Comparison of ENCODE assay signal across 9 mouse cellular contexts in genomic region chr8:69882833-69883600, GRCm38 (mm10). TPM values are rescaled to one million over a fixed set of nuclear protein-coding genes. Genes with fewer than 3 reads are reported as not detected.
A peak's percentile ranks its signal among the peaks of the same experiment; 100 is the strongest.
DNase-seq lines count a peak whose midpoint lies in the region; TF ChIP-seq lines count a peak whose summit lies in the region.
"Had no signal": no experiment of that assay in that cellular context is flagged by ENCODE, and none has a peak within 500 bp of the region (broad histone marks: within the 10 kb centered on the region; RNA-seq: fewer than 3 reads in every experiment).

No protein-coding gene starts in this region.

- no peaks in the 10 kb centered on the region for H3K79me2 ChIP-seq in heart, adult 2 months (replicated peaks; ENCODE audit: control insufficient read depth, insufficient read depth, low read length)

- DNase-seq in heart, embryonic 10.5 days (ENCODE audit: low spot score) = peak; percentile 75
- no peak for DNase-seq in heart, adult 2 months
- DNase-seq in hindbrain, embryonic 10.5 days (ENCODE audit: low spot score) = no peak
- no peak for DNase-seq in midbrain, embryonic 10.5 days (ENCODE audit: low spot score)
- no peak for DNase-seq in layer of hippocampus, adult 9-11 months
- DNase-seq in adrenal gland, postnatal 25 days = no peak
- DNase-seq in Muller cell, postnatal 12 days (ENCODE audit: inconsistent ontology term) = no peak

- no peaks in the 10 kb centered on the region for H3K36me3 ChIP-seq in heart, embryonic 10.5 days
- no peaks in the 10 kb centered on the region for H3K36me3 ChIP-seq in heart, adult 2 months (ENCODE audit: control insufficient read depth, insufficient read depth, low read length)
- no peaks in the 10 kb centered on the region for H3K36me3 ChIP-seq in ES-Bruce4 (ENCODE audit: control insufficient read depth, insufficient read depth, low read length, poor library complexity, severe bottlenecking)
- H3K36me3 ChIP-seq in hindbrain, embryonic 10.5 days = no peaks in the 10 kb centered on the region
- H3K36me3 ChIP-seq in midbrain, embryonic 10.5 days = no peaks in the 10 kb centered on the region

- peak overlapping the region; percentile 53 for H3K4me3 ChIP-seq in heart, embryonic 10.5 days
- no peak overlapping the region for H3K4me3 ChIP-seq in heart, adult 2 months
- H3K4me3 ChIP-seq in ES-Bruce4 (ENCODE audit: low read depth, low read length) = peak overlapping the region; percentile 54
- peak overlapping the region; percentile 47 for H3K4me3 ChIP-seq in hindbrain, embryonic 10.5 days
- peak overlapping the region; percentile 49 for H3K4me3 ChIP-seq in midbrain, embryonic 10.5 days

- peaks cover 100% of the 10 kb centered on the region for H3K27me3 ChIP-seq in heart, embryonic 10.5 days (ENCODE audit: insufficient read depth, poor library complexity, severe bottlenecking)
- H3K27me3 ChIP-seq in heart, adult 2 months (ENCODE audit: control insufficient read depth, insufficient read depth, low read length) = peaks cover 37% of the 10 kb centered on the region
- H3K27me3 ChIP-seq in ES-Bruce4 (ENCODE audit: control insufficient read depth, insufficient read depth, low read length, poor library complexity, severe bottlenecking) = peaks cover 17% of the 10 kb centered on the region
- peaks cover 100% of the 10 kb centered on the region for H3K27me3 ChIP-seq in hindbrain, embryonic 10.5 days (ENCODE audit: insufficient read depth, poor library complexity, severe bottlenecking)
- peaks cover 100% of the 10 kb centered on the region for H3K27me3 ChIP-seq in midbrain, embryonic 10.5 days (ENCODE audit: low read depth, poor library complexity, severe bottlenecking)

- no peak for TF ChIP-seq EP300 in heart, adult 2 months (IDR thresholded peaks at IDR 0.05; ENCODE audit: insufficient read depth, low read depth, low read length)
- TF ChIP-seq EP300 in ES-Bruce4 (IDR thresholded peaks at IDR 0.05; ENCODE audit: insufficient read depth, low read depth, low read length) = no peak

- no peak for TF ChIP-seq CTCF in heart, adult 2 months (IDR thresholded peaks at IDR 0.05)
- TF ChIP-seq CTCF in ES-Bruce4 (IDR thresholded peaks at IDR 0.05; ENCODE audit: low read depth, low read length) = no peak

- intact Hi-C loops in heart, adult 2 months (cut with DNase I) = no loop called here

- H3K9me3 ChIP-seq in heart, embryonic 10.5 days = no peaks in the 10 kb centered on the region
- H3K9me3 ChIP-seq in ES-Bruce4 (replicated peaks; ENCODE audit: control insufficient read depth, insufficient read depth, low read length, poor library complexity, severe bottlenecking) = no peaks in the 10 kb centered on the region
- H3K9me3 ChIP-seq in hindbrain, embryonic 10.5 days = no peaks in the 10 kb centered on the region
- no peaks in the 10 kb centered on the region for H3K9me3 ChIP-seq in midbrain, embryonic 10.5 days (replicated peaks)

- peak overlapping the region; percentile 17; the same call in 1 of the 2 replicates for H3K27ac ChIP-seq in heart, embryonic 10.5 days
- H3K27ac ChIP-seq in heart, adult 2 months = no peak overlapping the region
- H3K27ac ChIP-seq in ES-Bruce4 (ENCODE audit: insufficient read depth, low read length) = no peak overlapping the region
- H3K27ac ChIP-seq in hindbrain, embryonic 10.5 days = no peak overlapping the region
- no peak overlapping the region for H3K27ac ChIP-seq in midbrain, embryonic 10.5 days (replicated peaks)
- H3K27ac ChIP-seq: macrophage had no signal

- no peak for TF ChIP-seq POLR2A in heart, adult 2 months (IDR thresholded peaks at IDR 0.05; ENCODE audit: insufficient read depth, low read depth, low read length)
- TF ChIP-seq POLR2A in ES-Bruce4 (IDR thresholded peaks at IDR 0.05; ENCODE audit: insufficient read depth, low read length) = no peak

- H3K4me1 ChIP-seq in heart, embryonic 10.5 days = peaks cover 42% of the 10 kb centered on the region
- H3K4me1 ChIP-seq in heart, adult 2 months (ENCODE audit: control insufficient read depth, insufficient read depth, low read length) = 0 out of 2 replicates have a peak, but pooled peaks cover 1% of the 10 kb centered on the region
- H3K4me1 ChIP-seq in ES-Bruce4 (ENCODE audit: control insufficient read depth, insufficient read depth, low read length) = no peaks in the 10 kb centered on the region
- peaks cover 43% of the 10 kb centered on the region for H3K4me1 ChIP-seq in hindbrain, embryonic 10.5 days (replicated peaks)
- H3K4me1 ChIP-seq in midbrain, embryonic 10.5 days = peaks cover 51% of the 10 kb centered on the region

- no peak overlapping the region for H3K9ac ChIP-seq in heart, adult 2 months (ENCODE audit: low read depth, low read length)
- H3K9ac ChIP-seq in ES-Bruce4 (ENCODE audit: low read depth, poor library complexity, severe bottlenecking) = peak overlapping the region; percentile 39

- WGBS in heart, embryonic 10.5 days = 15% methylated on average over 52 of the region's 52 CpGs
- WGBS in heart, adult 2 months = 18% methylated on average over 52 of the region's 52 CpGs
- WGBS in hindbrain, embryonic 10.5 days = 12% methylated on average over 52 of the region's 52 CpGs
- WGBS in midbrain, embryonic 10.5 days = 12% methylated on average over 52 of the region's 52 CpGs

RNA-seq across cellular contexts. Expression of gene Cilp2, which starts 4.5 kb away (rescaled TPM):
- 0.48 and 0.63 TPM in 2 replicates for polyA plus RNA-seq in heart, embryonic 10.5 days (2016; fragmentation: Nextera tagmentation; extraction: Ambion mirVana)
- total RNA-seq in heart, adult 2 months (2021) = 1 to 10 TPM; 1.5 to 1.9 TPM
- polyA plus RNA-seq in heart, adult 2 months (2012; rRNA removed) = 11.2 and 16.8 TPM in 2 replicates
- 0.96 and 1.2 TPM in 2 replicates for polyA plus RNA-seq in ES-Bruce4 (2011; ENCODE audit: insufficient read depth, insufficient read length, low read depth, missing spikeins)
- polyA plus RNA-seq in hindbrain, embryonic 10.5 days (2016; fragmentation: Nextera tagmentation; extraction: Ambion mirVana) = 0.44 and 0.47 TPM in 2 replicates
- polyA plus RNA-seq in midbrain, embryonic 10.5 days (2016; fragmentation: Nextera tagmentation; extraction: Ambion mirVana) = 0.47 TPM in 2 replicates
- not detected in 2 replicates for total RNA-seq in adrenal gland, postnatal 25 days (2021)
- polyA plus RNA-seq: macrophage had no signal

RNA-seq across cellular contexts. Expression of gene Tssk6, which starts 19.0 kb away (rescaled TPM):
- polyA plus RNA-seq in heart, embryonic 10.5 days (2016; fragmentation: Nextera tagmentation; extraction: Ambion mirVana) = 2.7 and 2.9 TPM in 2 replicates
- under 1 TPM; 0.16 to 0.23 TPM for total RNA-seq in heart, adult 2 months (2021)
- 0.23 and 0.49 TPM in 2 replicates for polyA plus RNA-seq in heart, adult 2 months (2012; rRNA removed)
- polyA plus RNA-seq in ES-Bruce4 (2011; ENCODE audit: insufficient read depth, insufficient read length, low read depth, missing spikeins) = not detected in 2 replicates
- 4.7 and 4.8 TPM in 2 replicates for polyA plus RNA-seq in hindbrain, embryonic 10.5 days (2016; fragmentation: Nextera tagmentation; extraction: Ambion mirVana)
- polyA plus RNA-seq in midbrain, embryonic 10.5 days (2016; fragmentation: Nextera tagmentation; extraction: Ambion mirVana) = 5.2 and 5.4 TPM in 2 replicates
- total RNA-seq in adrenal gland, postnatal 25 days (2021) = 0.24 TPM in 1 of 2 replicates, not detected in the other

RNA-seq across cellular contexts. Expression of gene Ndufa13, which starts 19.3 kb away (rescaled TPM):
- 217 and 256 TPM in 2 replicates for polyA plus RNA-seq in heart, embryonic 10.5 days (2016; fragmentation: Nextera tagmentation; extraction: Ambion mirVana)
- total RNA-seq in heart, adult 2 months (2021) = 100 to 1,000 TPM; 417 to 492 TPM
- polyA plus RNA-seq in heart, adult 2 months (2012; rRNA removed) = 443 and 488 TPM in 2 replicates
- 70.5 and 70.8 TPM in 2 replicates for polyA plus RNA-seq in ES-Bruce4 (2011; ENCODE audit: insufficient read depth, insufficient read length, low read depth, missing spikeins)
- polyA plus RNA-seq in hindbrain, embryonic 10.5 days (2016; fragmentation: Nextera tagmentation; extraction: Ambion mirVana) = 166 and 177 TPM in 2 replicates
- polyA plus RNA-seq in midbrain, embryonic 10.5 days (2016; fragmentation: Nextera tagmentation; extraction: Ambion mirVana) = 173 and 174 TPM in 2 replicates
- total RNA-seq in adrenal gland, postnatal 25 days (2021) = 158 TPM in 2 replicates

RNA-seq across cellular contexts. Expression of gene Yjefn3, which starts 19.5 kb away (rescaled TPM):
- 6.7 and 8.7 TPM in 2 replicates for polyA plus RNA-seq in heart, embryonic 10.5 days (2016; fragmentation: Nextera tagmentation; extraction: Ambion mirVana)
- total RNA-seq in heart, adult 2 months (2021) = 10 to 100 TPM; 13.3 to 16.8 TPM
- 11.5 and 14.2 TPM in 2 replicates for polyA plus RNA-seq in heart, adult 2 months (2012; rRNA removed)
- 3.4 and 4.2 TPM in 2 replicates for polyA plus RNA-seq in ES-Bruce4 (2011; ENCODE audit: insufficient read depth, insufficient read length, low read depth, missing spikeins)
- 4.9 and 7.3 TPM in 2 replicates for polyA plus RNA-seq in hindbrain, embryonic 10.5 days (2016; fragmentation: Nextera tagmentation; extraction: Ambion mirVana)
- polyA plus RNA-seq in midbrain, embryonic 10.5 days (2016; fragmentation: Nextera tagmentation; extraction: Ambion mirVana) = 4.2 and 5.9 TPM in 2 replicates
- 1.7 and 4.5 TPM in 2 replicates for total RNA-seq in adrenal gland, postnatal 25 days (2021)
- polyA plus RNA-seq: macrophage had no signal

RNA-seq across cellular contexts. Expression of gene Pbx4, which starts 50.7 kb away (rescaled TPM):
- 5.6 and 6.3 TPM in 2 replicates for polyA plus RNA-seq in heart, embryonic 10.5 days (2016; fragmentation: Nextera tagmentation; extraction: Ambion mirVana)
- total RNA-seq in heart, adult 2 months (2021) = under 1 TPM; 0.23 to 0.37 TPM
- 0.61 and 0.68 TPM in 2 replicates for polyA plus RNA-seq in heart, adult 2 months (2012; rRNA removed)
- polyA plus RNA-seq in ES-Bruce4 (2011; ENCODE audit: insufficient read depth, insufficient read length, low read depth, missing spikeins) = 22.4 and 26.7 TPM in 2 replicates
- 39.8 and 49.9 TPM in 2 replicates for polyA plus RNA-seq in hindbrain, embryonic 10.5 days (2016; fragmentation: Nextera tagmentation; extraction: Ambion mirVana)
- polyA plus RNA-seq in midbrain, embryonic 10.5 days (2016; fragmentation: Nextera tagmentation; extraction: Ambion mirVana) = 42.9 and 46.0 TPM in 2 replicates
- 1.7 and 2.5 TPM in 2 replicates for total RNA-seq in adrenal gland, postnatal 25 days (2021)
